Mouse (Mus musculus): Measurements from ENCODE around the gene Olfr583.

Gene Olfr583

GRCm38 (mm10) chr7:103051000-103051399, at the start of gene Olfr583:
TSS of gene Olfr583 (plus strand) at chr7:103051300.
- no peak for DNase-seq

GRCm38 (mm10) chr7:103037724-103038123, 13.4 kb upstream of the Olfr583 start, which contains the start of gene Olfr582:
TSS of gene Olfr582 (plus strand) at chr7:103038024.
- no peak for DNase-seq

DNA sequence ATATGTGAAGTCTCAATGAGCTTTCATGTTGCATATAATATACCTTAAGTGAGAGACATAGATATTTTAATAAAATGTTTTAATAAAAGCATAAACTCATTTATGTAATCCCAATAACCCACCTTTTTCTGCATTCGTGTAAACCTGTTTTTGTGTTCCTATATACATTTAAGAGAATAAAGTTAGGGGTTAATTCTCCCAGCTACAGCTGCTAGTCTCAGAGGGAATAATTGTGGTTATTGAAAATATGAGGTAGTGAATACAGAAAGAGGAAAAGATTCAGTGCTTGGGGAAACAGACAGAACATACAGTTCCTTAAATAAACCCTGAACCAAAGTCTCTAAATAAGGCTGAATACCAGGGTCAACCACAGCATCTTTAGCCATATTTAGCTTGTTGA, 30.5 kb downstream of the Olfr583 start, which contains the start of gene Olfr584:
TSS of gene Olfr584 (plus strand) at position 301 of the 400 bp plus-strand sequence.
- DNase-seq, result no peak

DNA sequence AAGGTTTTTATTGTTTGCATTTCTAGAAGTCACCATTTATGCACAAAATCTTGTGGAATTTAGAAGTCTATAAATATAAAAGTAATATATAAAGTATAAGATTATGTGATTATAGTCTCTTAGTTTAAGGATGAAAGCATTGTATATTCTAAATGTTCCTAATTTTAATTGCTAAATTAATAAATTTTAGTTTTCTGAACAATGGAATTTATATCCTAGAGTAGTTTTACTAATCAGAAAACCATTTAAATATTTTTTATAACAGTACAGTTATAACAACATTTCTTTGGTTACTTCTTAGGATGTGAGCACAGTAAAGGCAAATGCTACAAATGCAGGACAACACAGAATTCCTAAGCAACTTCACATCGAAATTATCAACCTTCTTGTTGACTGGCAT, 46.3 kb downstream of the Olfr583 start, which contains the start of gene Olfr585:
TSS of gene Olfr585 (plus strand) at position 301 of the 400 bp plus-strand sequence.
- DNase-seq, result no peak

Measured in cerebellum, postnatal 36 days (tissue).